Mouse (Mus musculus) heart, embryonic 15.5 days (tissue): ENCODE measurements around the gene Gpr156. TPM values are rescaled to one million over a fixed set of nuclear protein-coding genes. Genes with fewer than 3 reads are reported as not detected.

Source experiments
- ATAC-seq: fragments of 200-750 bp; cut with Nextera tagmentation; replicated peaks from 2 replicates; pipeline ENCODE4 v1.8.0; 2017; ENCODE audit warnings: low read depth, moderate TSS enrichment; ENCODE audit not compliant: insufficient number of reproducible peaks, insufficient read depth, low FRiP score
- H3K27ac ChIP-seq: fragments of 300-500 bp; sonication (generic); 2 replicates; pipeline ENCODE4 v1.5.1; 2015; ENCODE audit warnings: mild to moderate bottlenecking, inconsistent platforms
- H3K27me3 ChIP-seq: fragments of 300-500 bp; sonication (generic); 2 replicates; pipeline ENCODE4 v1.6.1; 2015; ENCODE audit warnings: inconsistent platforms
- H3K36me3 ChIP-seq: fragments of 300-500 bp; sonication (generic); 2 replicates; pipeline ENCODE4 v1.6.1; 2015; ENCODE audit warnings: mild to moderate bottlenecking, inconsistent platforms
- H3K4me1 ChIP-seq: fragments of 300-500 bp; sonication (generic); replicated peaks from 2 replicates; pipeline ENCODE4 v1.6.1; 2015; ENCODE audit warnings: inconsistent platforms
- H3K4me2 ChIP-seq: fragments of 300-500 bp; sonication (generic); 2 replicates; pipeline ENCODE4 v1.6.1; 2015; ENCODE audit warnings: inconsistent platforms, mild to moderate bottlenecking, moderate library complexity
- H3K4me3 ChIP-seq: fragments of 300-500 bp; sonication (generic); 2 replicates; pipeline ENCODE4 v1.5.1; 2015; ENCODE audit warnings: mild to moderate bottlenecking, inconsistent platforms
- H3K9ac ChIP-seq: fragments of 300-500 bp; sonication (generic); 2 replicates; pipeline ENCODE4 v1.6.1; 2015; ENCODE audit warnings: mild to moderate bottlenecking, inconsistent platforms
- H3K9me3 ChIP-seq: fragments of 300-500 bp; sonication (generic); replicated peaks from 2 replicates; pipeline ENCODE4 v1.6.1; 2016; ENCODE audit warnings: inconsistent platforms
- WGBS: fragments of 180-500 bp; shearing (Covaris S2); methylation state at CpG from one replicate; pipeline ENCODE4 v1.1.7; 2015; ENCODE audit warnings: mixed read lengths; 5-methylcytosine and 5-hydroxymethylcytosine counted together
- polyA plus RNA-seq: library from polyadenylated mRNA; unstranded; fragments of >200 nt; fragmentation: Nextera tagmentation; extraction: Ambion mirVana; gene quantifications from 2 replicates; pipeline ENCODE4 v1.2.1, GENCODE M21; 2015

Gpr156 gene
- polyA plus RNA-seq, 1 experiment from 2014 or later = 0.19 TPM

GRCm38 (mm10) chr16:37988211-37988865, 72.0 kb downstream of the Gpr156 start:
- Histone ChIP-seq H3K9ac (no peak overlapping the region), H3K36me3 (no peaks in the 10 kb centered on the region), H3K4me3 (no peak overlapping the region), H3K27me3 (no peaks in the 10 kb centered on the region), H3K9me3 (no peaks in the 10 kb centered on the region), H3K27ac (no peak overlapping the region), H3K4me1 (no peaks in the 10 kb centered on the region), H3K4me2 (no peak overlapping the region)
- 53% methylated on average over 11 of the region's 11 CpGs for WGBS
- ATAC-seq = no peak

GRCm38 (mm10) chr16:37989796-37990195, 73.5 kb downstream of the Gpr156 start:
- 49% methylated on average over 3 of the region's 3 CpGs for WGBS
- no peak for ATAC-seq

GRCm38 (mm10) chr16:37990553-37991344, 74.5 kb downstream of the Gpr156 start:
- Histone ChIP-seq H3K9me3 (no peaks in the 10 kb centered on the region), H3K4me3 (no peak overlapping the region), H3K27me3 (no peaks in the 10 kb centered on the region), H3K27ac (no peak overlapping the region), H3K9ac (no peak overlapping the region), H3K4me1 (peaks cover 8% of the 10 kb centered on the region), H3K36me3 (no peaks in the 10 kb centered on the region), H3K4me2 (no peak overlapping the region)
- 66% methylated on average over 10 of the region's 10 CpGs for WGBS
- ATAC-seq = no peak

More at GRCm38 (mm10) chr16:37989796-37990195, 73.5 kb downstream of the Gpr156 start:
- H3K9ac ChIP-seq = no peak overlapping the region
- no peak overlapping the region for H3K4me3 ChIP-seq
- no peaks in the 10 kb centered on the region for H3K27me3 ChIP-seq
- H3K9me3 ChIP-seq = no peaks in the 10 kb centered on the region
- H3K27ac ChIP-seq = no peak overlapping the region
- no peaks in the 10 kb centered on the region for H3K36me3 ChIP-seq
- H3K4me1 ChIP-seq = peaks cover 4% of the 10 kb centered on the region
- no peak overlapping the region for H3K4me2 ChIP-seq

- no peak for ATAC-seq
- no peak overlapping the region for H3K4me2 ChIP-seq
- no peaks in the 10 kb centered on the region for H3K9me3 ChIP-seq
- peaks cover 8% of the 10 kb centered on the region for H3K4me1 ChIP-seq
- H3K4me3 ChIP-seq = no peak overlapping the region
- no peaks in the 10 kb centered on the region for H3K27me3 ChIP-seq
- H3K9ac ChIP-seq = no peak overlapping the region
- 39% methylated on average over 8 of the region's 8 CpGs for WGBS
- no peaks in the 10 kb centered on the region for H3K36me3 ChIP-seq
- H3K27ac ChIP-seq = no peak overlapping the region
Observed at GRCm38 (mm10) chr16:37992806-37993205, 76.5 kb downstream of the Gpr156 start.

GRCm38 (mm10) chr16:37994647-37995046, 78.4 kb downstream of the Gpr156 start:
- ATAC-seq = peak; percentile 76
- 8% methylated on average over 12 of the region's 12 CpGs for WGBS
- H3K9me3 ChIP-seq = no peaks in the 10 kb centered on the region
- peak overlapping the region; percentile 56 for H3K4me2 ChIP-seq
- H3K27ac ChIP-seq = no peak overlapping the region; the same call in 1 of the 2 replicates
- H3K27me3 ChIP-seq = no peaks in the 10 kb centered on the region
- peak overlapping the region; percentile 16 for H3K4me3 ChIP-seq
- no peak overlapping the region for H3K9ac ChIP-seq
- H3K4me1 ChIP-seq = peaks cover 8% of the 10 kb centered on the region
- H3K36me3 ChIP-seq = no peaks in the 10 kb centered on the region

- Histone ChIP-seq H3K9me3 (no peaks in the 10 kb centered on the region), H3K27ac (no peak overlapping the region), H3K27me3 (no peaks in the 10 kb centered on the region), H3K4me2 (no peak overlapping the region), H3K36me3 (no peaks in the 10 kb centered on the region), H3K4me1 (peaks cover 8% of the 10 kb centered on the region), H3K4me3 (no peak overlapping the region), H3K9ac (no peak overlapping the region)
- ATAC-seq = no peak
- 43% methylated on average over 4 of the region's 4 CpGs for WGBS
Observed at GRCm38 (mm10) chr16:37997771-37998170, 81.5 kb downstream of the Gpr156 start.

- no peak overlapping the region for H3K9ac ChIP-seq
- WGBS = 100% methylated on average over 1 of the region's 1 CpGs
- no peaks in the 10 kb centered on the region for H3K27me3 ChIP-seq
- no peak overlapping the region for H3K27ac ChIP-seq
- no peak for ATAC-seq
- H3K4me2 ChIP-seq = no peak overlapping the region
- H3K4me3 ChIP-seq = no peak overlapping the region
- H3K4me1 ChIP-seq = peaks cover 4% of the 10 kb centered on the region
- no peaks in the 10 kb centered on the region for H3K9me3 ChIP-seq
- no peaks in the 10 kb centered on the region for H3K36me3 ChIP-seq
Observed at GRCm38 (mm10) chr16:37999762-38000161, 83.5 kb downstream of the Gpr156 start.

GRCm38 (mm10) chr16:38000178-38000577, 83.9 kb downstream of the Gpr156 start:
- Histone ChIP-seq H3K27ac (no peak overlapping the region), H3K27me3 (no peaks in the 10 kb centered on the region), H3K4me3 (no peak overlapping the region), H3K4me2 (no peak overlapping the region), H3K9ac (no peak overlapping the region), H3K36me3 (no peaks in the 10 kb centered on the region), H3K4me1 (no peaks in the 10 kb centered on the region; the same call in 1 of the 2 replicates), H3K9me3 (no peaks in the 10 kb centered on the region)
- WGBS = 76% methylated on average over 7 of the region's 7 CpGs
- ATAC-seq = no peak

GRCm38 (mm10) chr16:38001766-38002165, 85.5 kb downstream of the Gpr156 start:
- no peak for ATAC-seq

GRCm38 (mm10) chr16:38002485-38002884, 86.2 kb downstream of the Gpr156 start:
- Histone ChIP-seq H3K27me3 (no peaks in the 10 kb centered on the region), H3K4me3 (no peak overlapping the region), H3K4me1 (0 out of 2 replicates have a peak, but pooled peaks cover 2% of the 10 kb centered on the region), H3K27ac (no peak overlapping the region), H3K9me3 (no peaks in the 10 kb centered on the region), H3K36me3 (no peaks in the 10 kb centered on the region), H3K4me2 (no peak overlapping the region), H3K9ac (no peak overlapping the region)
- ATAC-seq = peak; percentile 18; the same call in 1 of the 2 replicates
- WGBS = 55% methylated on average over 3 of the region's 3 CpGs

More at GRCm38 (mm10) chr16:38001766-38002165, 85.5 kb downstream of the Gpr156 start:
- Histone ChIP-seq H3K9ac (no peak overlapping the region), H3K4me2 (no peak overlapping the region), H3K27ac (no peak overlapping the region), H3K4me1 (0 out of 2 replicates have a peak, but pooled peaks cover 2% of the 10 kb centered on the region), H3K4me3 (no peak overlapping the region), H3K9me3 (no peaks in the 10 kb centered on the region), H3K36me3 (no peaks in the 10 kb centered on the region), H3K27me3 (no peaks in the 10 kb centered on the region)
- WGBS = 52% methylated on average over 2 of the region's 2 CpGs

GRCm38 (mm10) chr16:38004486-38005020, 88.3 kb downstream of the Gpr156 start:
- WGBS = 88% methylated on average over 17 of the region's 17 CpGs
- Histone ChIP-seq H3K27ac (no peak overlapping the region), H3K36me3 (no peaks in the 10 kb centered on the region), H3K4me3 (no peak overlapping the region), H3K27me3 (no peaks in the 10 kb centered on the region), H3K9me3 (no peaks in the 10 kb centered on the region), H3K4me1 (0 out of 2 replicates have a peak, but pooled peaks cover 2% of the 10 kb centered on the region), H3K9ac (no peak overlapping the region), H3K4me2 (no peak overlapping the region)
- no peak for ATAC-seq
